Mouse (Mus musculus): ENCODE data around the gene Fli1. TPM values are rescaled to one million over a fixed set of nuclear protein-coding genes. Genes with fewer than 3 reads are reported as not detected.

Fli1 gene
- polyA plus RNA-seq, 1 experiment from 2014 or later, result 1.4 TPM

DNA sequence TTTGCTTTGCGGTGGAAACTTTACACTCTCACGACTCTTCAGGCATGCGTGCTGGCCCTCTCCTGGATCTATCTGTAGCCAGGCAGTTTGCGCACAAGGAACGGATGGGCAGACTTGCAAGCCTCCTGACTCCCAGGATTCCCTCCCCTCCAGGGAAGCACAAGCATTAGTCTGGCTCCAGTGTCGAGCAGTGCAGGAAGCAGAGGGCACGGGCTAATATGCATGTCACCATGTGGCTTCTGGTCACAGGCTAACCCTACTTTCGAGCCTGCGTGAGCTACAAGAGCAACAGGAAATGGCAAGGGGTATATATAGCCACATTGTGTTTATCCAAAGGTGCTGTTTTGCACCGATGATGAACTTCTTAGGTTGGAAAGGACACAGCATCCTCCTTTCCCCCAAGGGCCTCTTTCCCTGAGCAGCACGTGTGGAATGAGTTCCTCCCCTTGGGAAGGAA lies 38.6 kb downstream of the Fli1 start:
- DNase-seq (ENCODE audit: low read depth, low spot score) (no peak), ATAC-seq (no peak)
- TF ChIP-seq CTCF (IDR thresholded peaks at IDR 0.05), result no peak
- in situ Hi-C loops (cut with MboI; ENCODE audit: low pct_unique_long_range_greater_than_20kb), result no loop called here
- POLR2A ChIA-PET, result no interaction called here
- no peaks in the 10 kb centered on the region for H3K27me3 ChIP-seq
- CTCF ChIA-PET, result no interaction called here

DNA sequence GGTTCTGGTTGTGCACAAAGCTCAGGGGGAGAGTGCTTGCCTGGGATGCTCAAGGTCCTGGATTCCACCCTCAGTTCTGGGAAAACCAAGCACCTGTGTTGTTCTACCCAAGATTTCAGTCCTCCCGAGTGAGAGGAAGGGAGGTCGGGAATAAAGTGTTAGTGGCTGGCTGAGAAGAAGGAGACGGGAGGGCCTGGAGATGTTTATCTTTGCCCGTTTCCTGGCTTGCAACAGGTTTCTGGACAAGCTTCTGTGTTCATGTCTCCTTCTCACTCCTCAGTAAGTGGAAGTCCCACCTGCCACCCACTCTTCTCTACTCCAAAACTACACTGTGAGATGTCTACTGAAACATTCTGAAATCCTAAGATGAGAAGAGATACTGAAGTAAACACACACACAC lies 39.2 kb downstream of the Fli1 start:
- ChIA-PET POLR2A (interaction anchor here (0.7 kb wide), 1 partner anchor 52 kb away, joined by 3 read pairs; no protein-coding TSS in a partner anchor), CTCF (no interaction called here)
- TF ChIP-seq CTCF (IDR thresholded peaks at IDR 0.05), result no peak
- H3K27me3 ChIP-seq, result no peaks in the 10 kb centered on the region
- no peak for DNase-seq (ENCODE audit: low read depth, low spot score)
- in situ Hi-C loops (cut with MboI; ENCODE audit: low pct_unique_long_range_greater_than_20kb), result no loop called here
- no peak for ATAC-seq

DNA sequence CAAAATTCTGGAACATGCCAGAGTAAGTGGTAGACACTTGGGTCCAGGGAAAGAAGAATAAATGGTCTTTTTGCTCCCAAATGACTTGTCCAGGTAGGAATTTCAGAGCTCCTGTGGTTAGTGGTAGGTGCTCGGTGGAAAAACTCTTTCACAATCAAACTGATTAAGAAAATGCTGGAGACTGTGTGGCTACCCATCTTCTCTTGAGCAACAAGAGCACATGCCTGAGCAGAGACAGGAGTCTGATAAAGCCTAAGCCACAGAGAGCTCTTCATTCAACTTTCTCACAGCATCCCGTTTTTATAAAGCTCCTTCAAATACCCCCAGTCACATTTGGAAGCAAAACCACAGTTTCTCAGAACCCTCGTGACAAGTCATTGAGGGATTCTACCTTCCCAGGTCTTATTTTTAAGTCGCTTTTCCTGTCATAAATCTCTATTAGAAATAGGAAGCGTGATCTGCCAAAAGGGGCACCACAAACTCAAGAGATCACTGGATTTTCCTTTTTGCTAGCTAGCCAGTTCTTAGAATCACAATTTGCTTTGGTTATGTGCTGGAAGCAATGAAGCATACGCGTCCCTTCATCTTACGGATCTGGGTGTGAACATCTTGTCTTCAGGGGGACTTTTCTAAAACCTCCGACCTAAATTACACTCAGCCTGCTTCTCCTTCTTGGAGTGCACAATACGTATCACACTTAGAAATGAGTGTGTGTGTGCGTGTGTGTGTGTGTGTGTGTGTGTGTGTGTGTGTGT lies 40.2 kb downstream of the Fli1 start:
- ATAC-seq (no peak), DNase-seq (ENCODE audit: low read depth, low spot score) (no peak)
- H3K27me3 ChIP-seq, result no peaks in the 10 kb centered on the region
- TF ChIP-seq CTCF (IDR thresholded peaks at IDR 0.05), result no peak
- in situ Hi-C loops (cut with MboI; ENCODE audit: low pct_unique_long_range_greater_than_20kb), result no loop called here
- ChIA-PET CTCF (no interaction called here), POLR2A (no interaction called here)

DNA sequence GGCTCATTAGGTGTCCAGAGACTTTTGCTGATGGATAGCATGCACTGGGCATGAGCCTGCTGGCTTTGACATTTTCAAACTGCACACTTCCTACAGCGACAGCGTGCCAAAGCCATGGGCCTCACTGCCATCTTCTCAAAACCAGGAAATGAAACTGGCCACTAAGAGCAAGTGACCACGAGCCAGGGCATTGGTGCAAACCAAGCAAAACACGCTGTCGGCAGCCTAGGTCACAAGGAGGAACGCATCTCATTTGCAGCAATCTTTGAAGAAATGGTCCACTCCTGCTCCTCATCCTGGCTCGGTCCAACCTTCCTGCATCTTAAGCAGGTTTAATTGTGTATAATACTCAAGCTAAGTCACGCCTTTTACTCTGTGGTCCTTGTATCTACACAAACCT lies 41.8 kb downstream of the Fli1 start:
- POLR2A ChIA-PET, result no interaction called here
- in situ Hi-C loops (cut with MboI; ENCODE audit: low pct_unique_long_range_greater_than_20kb), result no loop called here
- CTCF ChIA-PET, result no interaction called here
- DNase-seq (ENCODE audit: low read depth, low spot score), result no peak
- H3K27me3 ChIP-seq, result no peaks in the 10 kb centered on the region
- no peak for ATAC-seq
- TF ChIP-seq CTCF (IDR thresholded peaks at IDR 0.05), result no peak

DNA sequence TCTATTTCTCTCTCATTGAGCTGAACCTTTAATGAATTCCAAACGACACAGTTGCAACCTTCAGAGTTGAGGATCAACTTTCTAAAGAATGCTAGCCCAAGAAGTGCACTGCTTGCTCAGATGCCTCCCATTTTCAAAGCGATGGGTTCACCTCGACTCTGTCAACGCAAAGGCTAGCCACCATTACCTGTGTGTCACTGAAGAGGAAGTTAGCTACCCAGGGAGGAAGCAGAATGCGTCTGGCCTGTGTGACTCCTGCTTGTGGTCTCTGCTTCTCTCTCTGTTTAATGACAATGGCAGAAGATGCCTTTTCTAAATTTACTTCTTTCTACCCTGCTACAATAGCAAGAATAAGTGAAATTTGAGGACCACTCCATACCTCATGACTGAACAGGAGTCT lies 42.6 kb downstream of the Fli1 start:
- TF ChIP-seq CTCF (IDR thresholded peaks at IDR 0.05), result no peak
- ChIA-PET CTCF (no interaction called here), POLR2A (no interaction called here)
- H3K27me3 ChIP-seq, result no peaks in the 10 kb centered on the region
- ATAC-seq (no peak), DNase-seq (ENCODE audit: low read depth, low spot score) (no peak)
- in situ Hi-C loops (cut with MboI; ENCODE audit: low pct_unique_long_range_greater_than_20kb), result no loop called here

DNA sequence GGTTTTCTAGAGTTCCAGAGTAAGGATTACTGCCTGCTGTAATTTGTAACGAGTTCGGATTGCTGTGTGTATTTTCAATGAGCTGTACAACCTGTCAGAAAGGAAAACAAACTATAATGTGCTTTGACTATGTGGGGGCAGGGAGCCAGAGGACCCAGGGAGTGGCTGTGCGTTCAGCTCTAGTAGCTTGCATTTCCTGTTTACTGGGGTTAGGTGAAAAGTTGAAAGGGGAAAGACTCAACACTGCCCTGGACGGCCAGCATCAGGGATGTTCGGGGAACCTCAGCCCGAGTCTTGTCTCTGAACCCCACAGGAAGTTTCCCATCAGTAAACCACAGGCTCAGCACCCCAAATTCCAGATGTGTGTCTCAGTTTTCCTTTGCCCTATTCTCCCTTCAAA lies 43.2 kb downstream of the Fli1 start:
- TF ChIP-seq CTCF (IDR thresholded peaks at IDR 0.05), result no peak
- no peaks in the 10 kb centered on the region for H3K27me3 ChIP-seq
- no peak for DNase-seq (ENCODE audit: low read depth, low spot score)
- in situ Hi-C loops (cut with MboI; ENCODE audit: low pct_unique_long_range_greater_than_20kb), result no loop called here
- ChIA-PET CTCF (interaction anchor here (1.6 kb wide), 1 partner anchor 16 kb away, joined by 6 read pairs; no protein-coding TSS in a partner anchor), POLR2A (no interaction called here)
- ATAC-seq, result no peak

DNA sequence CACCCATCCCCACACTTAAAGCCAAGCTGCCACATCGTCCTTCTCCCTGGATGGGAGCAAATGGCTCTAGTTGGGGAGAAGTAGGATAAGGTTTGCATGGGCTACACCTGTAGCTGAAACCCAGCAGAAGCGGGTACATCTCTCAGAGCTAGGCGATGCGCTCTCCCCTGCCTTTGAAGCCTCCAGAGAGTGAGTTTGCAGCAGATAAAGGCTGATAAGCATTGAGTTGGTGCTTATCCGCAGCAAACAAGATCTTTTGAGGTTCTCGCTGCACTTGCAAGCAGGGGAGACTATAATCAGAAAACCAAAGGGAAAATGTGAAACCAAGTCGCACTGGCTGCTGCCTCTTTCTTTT lies 47.0 kb downstream of the Fli1 start:
- no peaks in the 10 kb centered on the region for H3K27me3 ChIP-seq
- DNase-seq (ENCODE audit: low read depth, low spot score) (no peak), ATAC-seq (no peak)
- ChIA-PET CTCF (no interaction called here), POLR2A (no interaction called here)
- no peak for TF ChIP-seq CTCF (IDR thresholded peaks at IDR 0.05)
- in situ Hi-C loops (cut with MboI; ENCODE audit: low pct_unique_long_range_greater_than_20kb), result no loop called here

DNA sequence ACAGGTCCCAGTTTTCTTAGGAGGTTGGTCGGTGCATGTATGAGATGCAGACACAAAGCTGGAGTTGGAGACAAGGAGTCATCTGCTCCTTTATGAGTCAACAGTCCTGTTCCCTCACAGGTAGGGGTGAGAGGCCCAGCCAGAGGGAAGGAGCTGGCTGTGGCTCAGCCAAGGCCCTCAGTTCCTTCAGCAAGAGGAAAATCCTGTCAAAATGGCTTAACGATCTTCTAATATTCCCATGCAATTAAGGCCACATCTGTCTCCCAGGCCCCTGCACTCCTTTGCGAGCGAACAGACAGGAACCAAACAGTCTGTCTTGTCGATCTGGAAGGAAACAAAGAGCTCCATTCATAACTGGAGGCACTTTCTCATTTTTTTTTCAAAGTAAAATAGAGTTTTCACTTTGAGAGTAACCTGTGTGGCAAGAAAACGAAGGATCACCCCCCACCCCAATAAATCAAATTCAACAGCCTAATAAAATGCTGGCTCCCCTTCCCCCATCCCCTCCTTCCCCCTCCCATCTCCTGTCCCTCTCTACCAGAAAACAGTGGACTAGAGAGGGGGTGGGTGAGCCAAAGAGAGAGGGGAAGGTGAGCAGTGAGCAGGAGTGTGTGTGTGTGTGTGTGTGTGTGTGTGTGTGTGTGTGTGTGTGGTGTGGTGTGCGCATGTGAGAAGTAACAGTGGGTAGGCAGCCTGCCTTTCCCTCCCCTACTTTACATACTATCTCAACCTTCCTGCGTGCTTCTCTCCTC lies 47.6 kb downstream of the Fli1 start:
- ATAC-seq, result no peak
- TF ChIP-seq CTCF (IDR thresholded peaks at IDR 0.05), result no peak

DNA sequence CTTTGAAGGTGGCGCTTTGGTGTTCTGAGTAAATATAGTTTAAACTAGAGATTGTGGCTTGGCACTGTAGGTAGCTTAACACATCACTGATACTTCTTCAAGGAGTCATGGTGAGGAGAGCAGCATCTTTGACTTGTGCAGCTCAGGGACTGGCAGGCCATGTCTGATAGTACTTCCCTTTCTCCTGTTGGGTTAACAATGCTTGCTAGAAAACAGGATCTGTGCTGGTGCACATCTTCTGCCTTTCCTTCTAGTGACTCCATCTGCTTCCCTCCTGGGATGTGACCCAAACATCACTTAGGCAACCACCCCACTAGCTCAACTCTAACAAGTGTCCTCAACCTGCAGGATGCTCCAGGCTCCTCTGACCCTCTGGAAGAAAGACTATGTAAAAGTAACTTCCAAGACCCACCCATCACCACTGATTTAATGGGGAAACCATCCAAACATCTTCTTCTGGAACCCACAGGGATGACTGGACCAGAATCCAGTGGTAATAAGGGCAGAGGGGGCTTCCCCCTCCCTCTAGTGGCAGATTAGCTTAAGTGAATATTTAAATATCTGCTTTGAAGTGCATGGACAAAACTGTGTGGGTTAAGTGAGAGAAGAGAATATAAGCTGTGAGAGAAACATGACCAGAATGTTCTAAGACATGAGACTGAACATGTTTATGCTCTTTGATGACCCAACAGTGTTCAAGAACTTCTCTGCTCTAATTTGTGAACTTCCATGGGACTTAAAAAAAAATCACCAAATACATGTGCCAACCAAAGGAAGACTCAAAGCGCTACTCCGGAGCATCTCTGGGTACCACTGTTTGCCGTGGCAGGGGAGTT lies 48.9 kb downstream of the Fli1 start:
- H3K27me3 ChIP-seq, result no peaks in the 10 kb centered on the region
- ATAC-seq (no peak), DNase-seq (ENCODE audit: low read depth, low spot score) (no peak)
- POLR2A ChIA-PET, result no interaction called here
- no peak for TF ChIP-seq CTCF (IDR thresholded peaks at IDR 0.05)
- in situ Hi-C loops (cut with MboI; ENCODE audit: low pct_unique_long_range_greater_than_20kb), result no loop called here
- CTCF ChIA-PET, result interaction anchor here (1.1 to 1.9 kb wide), 2 partner anchors 10 to 14 kb away, joined by 3 to 5 read pairs; no protein-coding TSS in a partner anchor

More for the DNA sequence above, 47.6 kb downstream of the Fli1 start:
- POLR2A ChIA-PET, result no interaction called here
- CTCF ChIA-PET, result interaction anchor here (1.9 kb wide), 1 partner anchor 13 kb away, joined by 5 read pairs; no protein-coding TSS in a partner anchor
- in situ Hi-C loops (cut with MboI; ENCODE audit: low pct_unique_long_range_greater_than_20kb), result no loop called here
- H3K27me3 ChIP-seq, result no peaks in the 10 kb centered on the region
- DNase-seq (ENCODE audit: low read depth, low spot score), result no peak

DNA sequence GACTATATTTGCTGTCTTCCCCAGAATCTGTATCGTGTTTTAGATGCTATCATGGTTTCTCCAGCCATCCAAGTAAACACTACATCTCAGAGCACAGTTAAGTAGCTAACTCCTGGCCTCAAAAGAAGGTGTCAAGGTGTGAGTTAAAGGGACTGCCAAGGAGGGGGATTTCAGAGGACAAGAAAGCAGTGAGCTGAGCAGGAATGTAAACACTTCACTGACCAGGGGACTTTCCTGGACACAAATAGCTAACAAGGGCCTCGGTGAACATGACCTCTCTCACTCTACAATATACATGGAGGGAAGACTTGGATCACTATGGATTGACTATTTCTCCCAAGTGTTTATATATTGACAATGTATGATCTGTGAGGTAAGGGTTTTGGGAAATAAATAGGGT lies 49.9 kb downstream of the Fli1 start:
- DNase-seq (ENCODE audit: low read depth, low spot score) (no peak), ATAC-seq (no peak)
- in situ Hi-C loops (cut with MboI; ENCODE audit: low pct_unique_long_range_greater_than_20kb), result no loop called here
- POLR2A ChIA-PET, result no interaction called here
- no peaks in the 10 kb centered on the region for H3K27me3 ChIP-seq
- no peak for TF ChIP-seq CTCF (IDR thresholded peaks at IDR 0.05)
- CTCF ChIA-PET, result interaction anchor here (1.1 kb wide), 1 partner anchor 9 kb away, joined by 3 read pairs; no protein-coding TSS in a partner anchor

DNA sequence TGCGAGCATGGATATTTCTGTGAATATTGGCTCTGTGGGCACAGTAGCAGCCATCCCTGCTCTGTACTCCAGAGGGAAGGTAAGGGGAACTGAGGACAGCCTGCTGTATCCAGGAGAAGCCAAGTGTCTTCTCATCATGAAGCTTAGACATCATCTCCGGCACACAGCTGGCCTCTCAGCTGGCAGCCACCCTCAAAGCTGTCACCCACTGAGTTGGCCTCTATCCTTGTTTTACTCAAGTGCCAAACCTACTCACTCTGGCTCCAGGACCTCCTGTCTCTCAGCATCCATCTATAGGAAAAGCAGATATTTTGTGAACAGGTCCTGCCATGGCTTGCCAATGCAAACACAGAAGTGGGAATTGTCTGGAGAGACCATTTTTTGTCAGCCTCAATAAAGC lies 51.2 kb downstream of the Fli1 start:
- ChIA-PET POLR2A (no interaction called here), CTCF (no interaction called here)
- ATAC-seq, result no peak
- DNase-seq (ENCODE audit: low read depth, low spot score), result no peak
- H3K27me3 ChIP-seq, result no peaks in the 10 kb centered on the region
- TF ChIP-seq CTCF (IDR thresholded peaks at IDR 0.05), result no peak
- in situ Hi-C loops (cut with MboI; ENCODE audit: low pct_unique_long_range_greater_than_20kb), result no loop called here

Data from Patski (cell line).